Mouse (Mus musculus): ENCODE measurements at regions not wholly inside any gene's neighbourhood (a gene's known extent, or its start where the extent isn't known, plus 50 kb on each side); places are given as distances from the start of the nearest gene placed in this dataset.
"Not testable (repeated sequence)": the region's sequence is repeated elsewhere in the genome, so short reads cannot be mapped to it uniquely, and the experiment has no call there.

- not testable (repeated sequence) for TF ChIP-seq ZNF384 (IDR thresholded peaks at IDR 0.05; ENCODE audit: low read depth, low read length); CHD2 (IDR thresholded peaks at IDR 0.05; ENCODE audit: low read depth, low read length); HCFC1 (IDR thresholded peaks at IDR 0.05; ENCODE audit: borderline replicate concordance, insufficient read depth, low read length); ZC3H11A (IDR thresholded peaks at IDR 0.05; ENCODE audit: borderline replicate concordance, low read depth, low read length); MAFK (IDR thresholded peaks at IDR 0.05; ENCODE audit: insufficient read depth, low read depth, low read length)
These were observed 819.9 kb upstream of the Gm8797 start for GRCm38 (mm10) chr3:4930731-4931130.

Data from ES-E14 (cell line).